Mouse (Mus musculus): ENCODE data around the gene Olfr56.
"Not testable (repeated sequence)": the region's sequence is repeated elsewhere in the genome, so short reads cannot be mapped to it uniquely, and the experiment has no call there.

Gene Olfr56

DNA sequence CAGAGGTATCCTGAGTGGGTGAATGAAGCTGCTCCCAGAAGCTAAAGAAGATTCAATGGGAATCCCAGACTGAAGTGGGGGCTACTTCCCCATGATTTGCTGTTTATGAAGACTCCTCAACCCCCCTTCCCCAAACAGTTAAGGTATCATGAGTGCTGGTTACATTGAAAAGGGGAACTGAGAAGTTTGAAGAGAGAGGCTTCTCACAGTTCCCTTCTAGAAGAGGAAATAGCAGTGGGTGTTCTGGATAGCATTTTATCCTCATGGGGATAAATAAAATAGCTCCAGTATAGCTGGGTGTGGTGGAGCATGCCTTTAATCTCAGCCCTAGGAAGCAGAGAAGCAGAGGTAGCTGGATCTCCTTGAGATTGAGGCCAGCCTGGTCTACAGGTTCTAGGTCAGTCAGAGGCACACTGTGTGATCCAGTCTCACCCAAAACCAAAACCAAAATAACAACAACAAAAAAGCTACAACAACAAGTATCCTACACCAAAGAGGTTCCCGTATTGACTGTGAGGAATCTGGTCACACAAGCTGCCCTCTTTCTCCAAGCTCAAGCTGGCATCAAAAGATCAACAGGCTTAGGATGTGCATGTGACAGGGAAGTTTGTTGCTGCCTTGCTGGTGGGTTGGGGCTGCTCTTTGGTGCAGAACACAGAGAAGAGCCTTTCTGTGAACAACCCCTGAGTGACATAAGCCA lies at the start of gene Olfr56:
Gene Olfr56 (plus strand): TSS at position 650 of the 700 bp plus-strand sequence.
- not testable (repeated sequence) for DNase-seq (ENCODE audit: low read depth, low spot score)

DNA sequence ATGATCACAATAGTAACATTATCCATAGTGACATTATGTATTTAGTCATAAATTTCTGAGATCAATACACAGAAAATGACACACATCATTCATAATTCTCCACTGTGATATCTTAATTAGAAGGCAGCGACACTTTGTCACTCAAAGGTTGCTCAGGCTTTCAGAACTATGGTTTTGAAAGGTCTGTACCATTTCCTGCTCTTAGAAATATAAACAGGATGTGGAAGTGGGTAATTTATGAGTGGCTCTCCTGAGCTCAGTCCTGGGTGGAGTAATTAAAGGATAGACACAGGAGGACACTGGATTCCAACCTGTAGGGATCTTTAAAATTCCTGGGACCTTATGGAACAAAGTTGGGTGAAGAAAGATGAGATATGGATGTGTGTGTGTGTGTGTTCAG lies 45.3 kb upstream of the Olfr56 start:
- DNase-seq (ENCODE audit: low read depth, low spot score): not testable (repeated sequence)

GRCm38 (mm10) chr11:48933923-48934322 lies 44.8 kb upstream of the Olfr56 start:
- DNase-seq (ENCODE audit: low read depth, low spot score): not testable (repeated sequence)

DNA sequence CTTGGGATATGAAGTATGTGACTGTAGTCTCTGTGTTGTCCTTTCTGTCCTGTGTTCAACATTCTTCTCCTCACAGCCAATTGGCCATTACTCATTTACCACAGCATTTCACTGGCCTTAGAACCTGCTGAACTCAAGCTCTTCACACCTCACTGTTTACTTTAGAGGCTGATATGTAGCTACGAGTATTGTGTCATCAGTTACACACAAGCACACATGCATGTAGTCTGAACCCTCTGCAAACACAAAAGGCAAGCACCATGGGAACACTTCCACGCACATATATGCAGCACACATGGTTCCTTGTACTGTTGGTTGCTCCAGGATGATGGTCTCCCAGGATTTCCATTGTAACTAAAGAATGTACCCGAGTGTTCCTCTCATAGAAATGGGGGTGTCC lies 43.4 kb upstream of the Olfr56 start:
- not testable (repeated sequence) for DNase-seq (ENCODE audit: low read depth, low spot score)

DNA sequence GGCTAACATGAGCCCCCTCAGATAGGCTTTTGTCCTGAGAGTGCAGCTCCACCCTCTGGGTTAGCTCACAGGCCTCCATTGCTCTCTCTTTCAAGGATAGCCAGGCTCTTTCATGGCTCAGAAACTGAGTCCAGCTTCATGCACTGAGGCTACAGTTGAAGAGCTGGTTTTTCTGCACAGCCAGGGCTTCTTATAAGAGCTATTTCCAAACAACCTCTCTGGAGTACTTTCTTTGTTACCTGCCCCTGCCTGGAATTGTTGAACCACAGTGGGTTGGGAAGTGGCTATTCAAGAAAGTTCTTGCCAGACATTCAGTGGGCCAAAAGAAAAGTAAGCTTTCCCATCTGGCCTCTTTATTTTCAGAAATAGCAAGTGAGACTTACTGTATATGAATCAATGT lies 39.4 kb upstream of the Olfr56 start:
- not testable (repeated sequence) for DNase-seq (ENCODE audit: low read depth, low spot score)

DNA sequence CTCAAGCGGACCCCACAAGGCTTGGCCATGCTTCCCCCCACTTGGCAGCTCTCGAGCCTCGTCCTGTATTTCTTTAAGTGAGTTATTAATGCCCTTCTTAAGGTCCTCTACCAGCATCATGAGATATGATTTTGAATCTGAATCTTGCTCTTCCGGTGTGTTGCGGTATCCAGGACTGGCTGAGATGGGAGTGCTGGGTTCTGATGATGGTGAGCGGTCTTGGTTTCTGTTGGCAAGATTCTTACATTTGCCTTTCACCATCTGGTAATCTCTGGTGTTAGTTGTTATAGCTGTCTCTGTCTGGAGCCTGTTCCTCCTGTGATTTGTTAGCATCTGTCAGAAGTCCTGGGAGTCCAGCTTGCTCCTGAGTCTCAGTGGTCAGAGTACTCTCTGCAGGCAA lies 32.6 kb upstream of the Olfr56 start, which contains the start of gene Psme2b:
Gene Psme2b (minus strand): TSS at position 101 of the 400 bp plus-strand sequence.
- DNase-seq (ENCODE audit: low read depth, low spot score): not testable (repeated sequence)

- DNase-seq (ENCODE audit: low read depth, low spot score): not testable (repeated sequence)
These were observed 4.0 kb upstream of the Olfr56 start for GRCm38 (mm10) chr11:48974686-48975085.

- DNase-seq (ENCODE audit: low read depth, low spot score): not testable (repeated sequence)
These were observed 562 bp downstream of the Olfr56 start, which contains the start of gene 9930111J21Rik1 for GRCm38 (mm10) chr11:48979251-48979650. TSS of gene 9930111J21Rik1 (minus strand) at chr11:48979398.

GRCm38 (mm10) chr11:48980052-48980451 lies 1.4 kb downstream of the Olfr56 start:
- DNase-seq (ENCODE audit: low read depth, low spot score): not testable (repeated sequence)

GRCm38 (mm10) chr11:48982848-48983247 lies 4.2 kb downstream of the Olfr56 start:
- DNase-seq (ENCODE audit: low read depth, low spot score): not testable (repeated sequence)

- DNase-seq (ENCODE audit: low read depth, low spot score): not testable (repeated sequence)
These were observed 9.5 kb downstream of the Olfr56 start for GRCm38 (mm10) chr11:48988219-48988618.

DNA sequence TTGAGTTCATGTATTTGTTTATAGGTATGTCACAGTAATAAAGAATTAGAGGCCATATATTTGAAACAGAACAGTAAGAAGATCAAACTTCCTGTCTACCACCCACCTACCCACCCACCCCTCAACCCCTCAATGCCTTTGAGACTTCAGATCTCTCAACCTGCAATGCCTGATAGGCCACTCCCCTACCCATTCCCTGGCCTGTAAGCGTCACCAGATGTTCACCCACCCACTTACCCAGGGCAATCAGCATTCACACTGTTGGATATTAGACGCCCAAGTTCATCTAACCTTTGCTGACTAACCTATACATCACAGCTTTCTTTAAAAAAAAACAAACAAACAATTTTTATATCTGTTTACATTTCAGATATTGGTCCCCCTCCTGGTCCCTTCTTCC lies 11.3 kb downstream of the Olfr56 start:
- not testable (repeated sequence) for DNase-seq (ENCODE audit: low read depth, low spot score)

GRCm38 (mm10) chr11:48991740-48992520 lies 13.2 kb downstream of the Olfr56 start, which contains the start of gene Gm12185:
TSS of gene Gm12185 (minus strand) at chr11:48992226.
- peak; percentile 6 for DNase-seq (ENCODE audit: low read depth, low spot score)

- DNase-seq (ENCODE audit: low read depth, low spot score): not testable (repeated sequence)
These were observed 14.6 kb downstream of the Olfr56 start for GRCm38 (mm10) chr11:48993296-48993695.

- DNase-seq (ENCODE audit: low read depth, low spot score): not testable (repeated sequence)
These were observed 15.3 kb downstream of the Olfr56 start, which contains the start of gene Tgtp1 for GRCm38 (mm10) chr11:48994018-48994417. TSS of gene Tgtp1 (minus strand) at chr11:48994172.

DNA sequence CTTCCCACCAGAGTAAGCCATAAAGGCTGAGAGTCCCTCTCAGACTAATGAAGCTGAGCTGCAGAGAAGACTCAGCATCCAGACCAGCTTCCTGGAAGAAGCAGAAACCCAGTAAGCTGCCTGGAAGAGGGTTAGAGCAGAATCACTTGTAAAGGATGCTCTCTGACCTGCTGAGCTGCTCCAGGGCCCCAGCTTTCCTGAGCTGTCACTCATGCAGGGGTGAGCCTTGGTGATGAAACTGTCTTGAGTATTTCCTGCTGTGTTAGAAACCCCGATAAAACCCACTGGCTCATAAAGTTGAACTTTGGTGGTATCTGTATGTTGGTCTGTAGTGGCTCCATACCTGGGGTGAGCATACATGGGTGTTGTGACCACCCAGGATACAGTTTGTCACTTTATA lies 21.7 kb downstream of the Olfr56 start:
- DNase-seq (ENCODE audit: low read depth, low spot score): not testable (repeated sequence)

DNA sequence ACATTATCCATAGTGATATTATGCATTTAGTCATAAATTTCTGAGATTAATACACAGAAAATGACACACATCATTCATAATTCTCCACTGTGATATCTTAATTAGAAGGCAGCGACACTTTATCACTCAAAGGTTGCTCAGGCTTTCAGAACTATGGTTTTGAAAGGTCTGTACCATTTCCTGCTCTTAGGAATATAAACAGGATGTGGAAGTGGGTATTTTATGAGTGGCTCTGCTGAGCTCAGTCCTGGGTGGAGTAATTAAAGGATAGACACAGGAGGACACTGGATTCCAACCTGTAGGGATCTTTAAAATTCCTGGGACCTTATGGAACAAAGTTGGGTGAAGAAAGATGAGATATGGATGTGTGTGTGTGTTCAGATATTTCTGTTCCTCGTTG lies 27.6 kb downstream of the Olfr56 start:
- DNase-seq (ENCODE audit: low read depth, low spot score): not testable (repeated sequence)

GRCm38 (mm10) chr11:49006785-49007184 lies 28.1 kb downstream of the Olfr56 start:
- not testable (repeated sequence) for DNase-seq (ENCODE audit: low read depth, low spot score)

DNA sequence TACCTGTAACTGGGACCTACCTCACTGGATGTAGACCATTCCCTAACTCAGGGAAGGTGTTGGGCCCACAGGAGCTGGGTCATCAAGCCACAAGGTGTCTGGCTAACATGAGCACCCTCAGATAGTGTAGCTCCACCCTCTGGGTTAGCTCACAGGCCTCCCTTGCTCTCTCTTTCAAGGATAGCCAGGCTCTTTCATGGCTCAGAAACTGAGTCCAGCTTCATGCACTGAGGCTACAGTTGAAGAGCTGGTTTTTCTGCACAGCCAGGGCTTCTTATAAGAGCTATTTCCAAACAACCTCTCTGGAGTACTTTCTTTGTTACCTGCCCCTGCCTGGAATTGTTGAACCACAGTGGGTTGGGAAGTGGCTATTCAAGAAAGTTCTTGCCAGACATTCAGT lies 33.4 kb downstream of the Olfr56 start:
- not testable (repeated sequence) for DNase-seq (ENCODE audit: low read depth, low spot score)

GRCm38 (mm10) chr11:49050064-49050463 lies 71.4 kb downstream of the Olfr56 start:
- not testable (repeated sequence) for DNase-seq (ENCODE audit: low read depth, low spot score)

GRCm38 (mm10) chr11:49051093-49051891 lies 72.6 kb downstream of the Olfr56 start, which contains the start of gene 9930111J21Rik2:
TSS of gene 9930111J21Rik2 (minus strand) at chr11:49051242.
- not testable (repeated sequence) for DNase-seq (ENCODE audit: low read depth, low spot score)

Data from skeletal muscle tissue, adult 2 months (tissue).